Comparison of ENCODE assay signal across 14 mouse cellular contexts in the genomic region with DNA sequence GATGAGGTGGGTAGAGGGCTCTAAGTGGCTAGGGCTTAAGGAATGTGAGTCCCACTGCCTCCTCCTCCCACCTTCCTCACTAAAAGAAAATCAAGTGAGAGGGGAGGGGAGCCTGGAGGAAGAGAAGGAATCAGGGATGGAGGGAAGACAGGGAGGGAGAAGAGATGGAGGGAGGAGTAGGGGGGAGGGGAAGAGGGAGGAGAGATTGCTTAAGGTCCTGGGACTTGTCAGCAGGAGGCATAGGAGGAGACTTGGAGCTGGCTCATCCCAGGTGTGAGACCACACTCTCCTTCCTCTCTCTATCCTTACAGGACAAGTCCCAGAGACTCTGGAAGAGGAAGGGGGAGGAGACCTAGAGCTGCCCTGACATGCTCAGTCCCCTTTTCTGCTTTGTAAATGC.
A peak's percentile ranks its signal among the peaks of the same experiment; 100 is the strongest.
DNase-seq lines count a peak whose midpoint lies in the region; ATAC-seq and TF ChIP-seq lines count a peak whose summit lies in the region.
"Had no signal": no experiment of that assay in that cellular context is flagged by ENCODE, and none has a peak within 500 bp of the region (broad histone marks: within the 10 kb centered on the region; RNA-seq: fewer than 3 reads in every experiment).

No protein-coding gene starts in this region.

- no peaks in the 10 kb centered on the region for H3K27me3 ChIP-seq in forebrain, embryonic 10.5 days (ENCODE audit: poor library complexity, severe bottlenecking)
- no peaks in the 10 kb centered on the region for H3K27me3 ChIP-seq in forebrain, embryonic 13.5 days
- H3K27me3 ChIP-seq in intestine, embryonic 15.5 days (replicated peaks) = no peaks in the 10 kb centered on the region
- H3K27me3 ChIP-seq in intestine, postnatal 0 days (replicated peaks; ENCODE audit: control insufficient read depth, insufficient read depth, low read length) = no peaks in the 10 kb centered on the region
- no peaks in the 10 kb centered on the region for H3K27me3 ChIP-seq in neural tube, embryonic 14.5 days (ENCODE audit: control insufficient read depth, insufficient read depth, low read length)
- no peaks in the 10 kb centered on the region for H3K27me3 ChIP-seq in neural tube, embryonic 15.5 days (replicated peaks)
- H3K27me3 ChIP-seq in stomach, embryonic 16.5 days (ENCODE audit: control insufficient read depth, insufficient read depth, low read length) = no peaks in the 10 kb centered on the region
- H3K27me3 ChIP-seq: forebrain, embryonic 15.5 days; neural tube, embryonic 12.5 days had no signal

- no peaks in the 10 kb centered on the region for H3K9me3 ChIP-seq in forebrain, embryonic 10.5 days
- H3K9me3 ChIP-seq in forebrain, embryonic 13.5 days (replicated peaks) = no peaks in the 10 kb centered on the region
- no peaks in the 10 kb centered on the region for H3K9me3 ChIP-seq in intestine, embryonic 15.5 days
- no peaks in the 10 kb centered on the region for H3K9me3 ChIP-seq in intestine, postnatal 0 days (ENCODE audit: control insufficient read depth)
- no peaks in the 10 kb centered on the region for H3K9me3 ChIP-seq in neural tube, embryonic 14.5 days (ENCODE audit: control insufficient read depth, low read length)
- H3K9me3 ChIP-seq in neural tube, embryonic 15.5 days (replicated peaks) = no peaks in the 10 kb centered on the region
- no peaks in the 10 kb centered on the region for H3K9me3 ChIP-seq in stomach, embryonic 16.5 days (replicated peaks; ENCODE audit: control insufficient read depth, low read length)
- H3K9me3 ChIP-seq: forebrain, embryonic 15.5 days; megakaryocyte, embryonic 14.5 days; neural tube, embryonic 12.5 days had no signal

- H3K4me1 ChIP-seq in forebrain, embryonic 10.5 days = peaks cover 29% of the 10 kb centered on the region
- peaks cover 12% of the 10 kb centered on the region for H3K4me1 ChIP-seq in forebrain, embryonic 13.5 days
- 0 out of 2 replicates have a peak, but pooled peaks cover 5% of the 10 kb centered on the region for H3K4me1 ChIP-seq in intestine, embryonic 15.5 days (replicated peaks)
- no peaks in the 10 kb centered on the region for H3K4me1 ChIP-seq in intestine, postnatal 0 days (replicated peaks; ENCODE audit: control insufficient read depth, insufficient read depth, low read length)
- H3K4me1 ChIP-seq in neural tube, embryonic 14.5 days (ENCODE audit: control insufficient read depth, insufficient read depth, low read length) = peaks cover 4% of the 10 kb centered on the region; the same call in 1 of the 2 replicates
- H3K4me1 ChIP-seq in neural tube, embryonic 15.5 days = peaks cover 18% of the 10 kb centered on the region
- H3K4me1 ChIP-seq in stomach, embryonic 16.5 days (ENCODE audit: control insufficient read depth, insufficient read depth, low read length) = peaks cover 8% of the 10 kb centered on the region
- H3K4me1 ChIP-seq: forebrain, embryonic 15.5 days; neural tube, embryonic 12.5 days had no signal

- ATAC-seq in forebrain, embryonic 13.5 days = no peak
- ATAC-seq in intestine, embryonic 15.5 days = peak; percentile 23; the same call in 1 of the 2 replicates
- no peak for ATAC-seq in intestine, postnatal 0 days
- ATAC-seq in neural tube, embryonic 14.5 days (ENCODE audit: low read depth) = 0 out of 2 replicates have a peak, but pooled peaks have one; percentile 6
- ATAC-seq in neural tube, embryonic 15.5 days (ENCODE audit: low FRiP score) = no peak
- no peak for ATAC-seq in stomach, embryonic 16.5 days (ENCODE audit: insufficient read depth, low FRiP score)
- ATAC-seq: forebrain, embryonic 15.5 days; inflammation-experienced regulatory T-cells, adult 6 months had no signal

- H3K4me2 ChIP-seq in forebrain, embryonic 13.5 days = no peak overlapping the region
- 0 out of 2 replicates have a peak overlapping the region, but pooled peaks have one; percentile 14 for H3K4me2 ChIP-seq in intestine, embryonic 15.5 days (replicated peaks)
- no peak overlapping the region; the same call in 1 of the 2 replicates for H3K4me2 ChIP-seq in intestine, postnatal 0 days (replicated peaks; ENCODE audit: low read depth)
- H3K4me2 ChIP-seq in neural tube, embryonic 14.5 days (ENCODE audit: low read depth, low read length) = no peak overlapping the region
- no peak overlapping the region for H3K4me2 ChIP-seq in neural tube, embryonic 15.5 days
- 0 out of 2 replicates have a peak overlapping the region, but pooled peaks have one; percentile 9 for H3K4me2 ChIP-seq in stomach, embryonic 16.5 days (ENCODE audit: low read depth, low read length)
- H3K4me2 ChIP-seq: forebrain, embryonic 15.5 days; neural tube, embryonic 12.5 days had no signal

- H3K4me3 ChIP-seq in forebrain, embryonic 10.5 days = no peak overlapping the region
- H3K4me3 ChIP-seq in forebrain, embryonic 13.5 days = no peak overlapping the region
- no peak overlapping the region for H3K4me3 ChIP-seq in intestine, embryonic 15.5 days (replicated peaks)
- no peak overlapping the region for H3K4me3 ChIP-seq in intestine, postnatal 0 days (ENCODE audit: low read depth, low read length)
- no peak overlapping the region for H3K4me3 ChIP-seq in neural tube, embryonic 14.5 days (ENCODE audit: low read depth, low read length)
- H3K4me3 ChIP-seq in neural tube, embryonic 15.5 days (replicated peaks) = no peak overlapping the region
- no peak overlapping the region for H3K4me3 ChIP-seq in stomach, embryonic 16.5 days (replicated peaks; ENCODE audit: low read length)
- H3K4me3 ChIP-seq: forebrain, embryonic 15.5 days; megakaryocyte, embryonic 14.5 days; neural tube, embryonic 12.5 days had no signal

- H3K27ac ChIP-seq in forebrain, embryonic 10.5 days = peak overlapping the region; percentile 58; the same call in 1 of the 2 replicates
- no peak overlapping the region for H3K27ac ChIP-seq in forebrain, embryonic 13.5 days
- peak overlapping the region; percentile 64 for H3K27ac ChIP-seq in intestine, embryonic 15.5 days
- no peak overlapping the region for H3K27ac ChIP-seq in intestine, postnatal 0 days (ENCODE audit: low read depth, low read length)
- no peak overlapping the region for H3K27ac ChIP-seq in neural tube, embryonic 14.5 days (ENCODE audit: low read depth, low read length)
- H3K27ac ChIP-seq in neural tube, embryonic 15.5 days (replicated peaks) = no peak overlapping the region
- H3K27ac ChIP-seq in stomach, embryonic 16.5 days (ENCODE audit: low read length) = peak overlapping the region; percentile 63
- H3K27ac ChIP-seq: forebrain, embryonic 15.5 days; neural tube, embryonic 12.5 days had no signal

- H3K9ac ChIP-seq in forebrain, embryonic 13.5 days = no peak overlapping the region
- no peak overlapping the region for H3K9ac ChIP-seq in intestine, embryonic 15.5 days
- no peak overlapping the region for H3K9ac ChIP-seq in intestine, postnatal 0 days (ENCODE audit: low read depth, low read length)
- H3K9ac ChIP-seq in neural tube, embryonic 14.5 days (replicated peaks; ENCODE audit: low read depth, low read length) = no peak overlapping the region
- H3K9ac ChIP-seq in neural tube, embryonic 15.5 days (replicated peaks) = no peak overlapping the region
- H3K9ac ChIP-seq in stomach, embryonic 16.5 days (ENCODE audit: low read length) = peak overlapping the region; percentile 44; the same call in 1 of the 2 replicates
- H3K9ac ChIP-seq: forebrain, embryonic 15.5 days; neural tube, embryonic 12.5 days had no signal

- H3K36me3 ChIP-seq in forebrain, embryonic 10.5 days (replicated peaks) = no peaks in the 10 kb centered on the region
- H3K36me3 ChIP-seq in forebrain, embryonic 13.5 days (ENCODE audit: poor library complexity, severe bottlenecking) = no peaks in the 10 kb centered on the region
- H3K36me3 ChIP-seq in intestine, embryonic 15.5 days = no peaks in the 10 kb centered on the region
- no peaks in the 10 kb centered on the region for H3K36me3 ChIP-seq in intestine, postnatal 0 days (ENCODE audit: control insufficient read depth, insufficient read depth)
- no peaks in the 10 kb centered on the region for H3K36me3 ChIP-seq in neural tube, embryonic 14.5 days (ENCODE audit: control insufficient read depth, insufficient read depth, low read length)
- H3K36me3 ChIP-seq in neural tube, embryonic 15.5 days = no peaks in the 10 kb centered on the region
- H3K36me3 ChIP-seq in stomach, embryonic 16.5 days (ENCODE audit: control insufficient read depth, insufficient read depth, low read length) = no peaks in the 10 kb centered on the region
- H3K36me3 ChIP-seq: forebrain, embryonic 15.5 days; neural tube, embryonic 12.5 days had no signal

- TF ChIP-seq CTCF in intestine, postnatal 0 days (IDR thresholded peaks at IDR 0.05; ENCODE audit: low read depth) = no peak

- DNase-seq in forebrain, embryonic 10.5 days (ENCODE audit: extremely low spot score, low spot score) = no peak
- no peak for DNase-seq in ovary, postnatal 14 days (ENCODE audit: low spot score)
- DNase-seq: right cerebral cortex, postnatal 25 days; thymus, adult 2 months had no signal

Comparison
In these comparisons a context has a peak if more than half of its experiments do, and no peak if none do; other contexts are left out.
1. H3K27ac ChIP-seq: peak in forebrain, embryonic 10.5 days (single experiment), intestine, embryonic 15.5 days (single experiment) and stomach, embryonic 16.5 days (single experiment); none in forebrain, embryonic 13.5 days (single experiment), intestine, postnatal 0 days (single experiment), neural tube, embryonic 14.5 days (single experiment) and neural tube, embryonic 15.5 days (single experiment).
2. ATAC-seq: peak in intestine, embryonic 15.5 days (single experiment) and neural tube, embryonic 14.5 days (single experiment); none in forebrain, embryonic 13.5 days (single experiment), intestine, postnatal 0 days (single experiment), neural tube, embryonic 15.5 days (single experiment) and stomach, embryonic 16.5 days (single experiment).
3. H3K4me2 ChIP-seq: peak in intestine, embryonic 15.5 days (single experiment) and stomach, embryonic 16.5 days (single experiment); none in forebrain, embryonic 13.5 days (single experiment), intestine, postnatal 0 days (single experiment), neural tube, embryonic 14.5 days (single experiment) and neural tube, embryonic 15.5 days (single experiment).